Mouse (Mus musculus): ENCODE data around the gene Myct1.

Gene Myct1

GRCm38 (mm10) chr10:5626268-5626667, 32.7 kb downstream of the Myct1 start:
- peak; percentile 46 for DNase-seq (ENCODE audit: low read depth)

GRCm38 (mm10) chr10:5633672-5634200, 40.2 kb downstream of the Myct1 start:
- DNase-seq (ENCODE audit: low read depth): peak; percentile 92

GRCm38 (mm10) chr10:5634336-5634735, 40.8 kb downstream of the Myct1 start:
- DNase-seq (ENCODE audit: low read depth): peak; percentile 88

- peak; percentile 52 for DNase-seq (ENCODE audit: low read depth)
Observed at GRCm38 (mm10) chr10:5637322-5637721, 43.7 kb downstream of the Myct1 start.

- peak; percentile 86 for DNase-seq (ENCODE audit: low read depth)
Observed at GRCm38 (mm10) chr10:5639112-5639511, 45.5 kb downstream of the Myct1 start, which contains the start of gene Vip. Vip (plus strand) TSS chr10:5639218.
